Mouse (Mus musculus) midbrain, embryonic 11.5 days (tissue): ENCODE data around the gene Zfp652. TPM values are rescaled to one million over a fixed set of nuclear protein-coding genes. Genes with fewer than 3 reads are reported as not detected.

Experiments
- ATAC-seq: fragments of 200-750 bp; cut with Nextera tagmentation; 2 replicates; pipeline ENCODE4 v1.8.0; 2017; ENCODE audit warnings: moderate TSS enrichment, moderate library complexity; ENCODE audit not compliant: low FRiP score
- DNase-seq: peaks from one replicate; pipeline ENCODE4 v3.0.0; 2015; ENCODE audit warnings: low spot score; ENCODE audit errors: missing footprints
- H3K27ac ChIP-seq: fragments of 300-500 bp; sonication (generic); 2 replicates; pipeline ENCODE4 v1.5.1; 2014; ENCODE audit warnings: low read depth, low read length
- H3K27me3 ChIP-seq: fragments of 300-500 bp; sonication (generic); 2 replicates; pipeline ENCODE4 v1.6.1; 2014; ENCODE audit warnings: mild to moderate bottlenecking, low read length, moderate library complexity, mixed read lengths; ENCODE audit not compliant: control insufficient read depth, insufficient read depth
- H3K36me3 ChIP-seq: fragments of 300-500 bp; sonication (generic); 2 replicates; pipeline ENCODE4 v1.6.1; 2014; ENCODE audit warnings: mild to moderate bottlenecking, low read length, moderate library complexity, mixed read lengths; ENCODE audit not compliant: control insufficient read depth, insufficient read depth
- H3K4me1 ChIP-seq: fragments of 300-500 bp; sonication (generic); 2 replicates; pipeline ENCODE4 v1.6.1; 2014; ENCODE audit warnings: low read length; ENCODE audit not compliant: control insufficient read depth, insufficient read depth
- H3K4me2 ChIP-seq: fragments of 300-500 bp; sonication (generic); 2 replicates; pipeline ENCODE4 v1.6.1; 2014; ENCODE audit warnings: mild to moderate bottlenecking, moderate library complexity
- H3K4me3 ChIP-seq: fragments of 300-500 bp; sonication (generic); 2 replicates; pipeline ENCODE4 v1.5.1; 2014; ENCODE audit warnings: low read depth, low read length
- H3K9ac ChIP-seq: fragments of 300-500 bp; sonication (generic); 2 replicates; pipeline ENCODE4 v1.6.1; 2014; ENCODE audit warnings: low read length
- H3K9me3 ChIP-seq: fragments of 300-500 bp; sonication (generic); 2 replicates; pipeline ENCODE4 v1.6.1; 2016; ENCODE audit warnings: low read length; ENCODE audit not compliant: control insufficient read depth
- WGBS: fragments of 180-500 bp; shearing (Covaris S2); extraction: QIAGEN DNeasy Blood & Tissue Kit; methylation state at CpG from one replicate; pipeline ENCODE4 v1.1.7; 2014; 5-methylcytosine and 5-hydroxymethylcytosine counted together
- polyA plus RNA-seq: library from polyadenylated mRNA; unstranded; fragments of >200 nt; fragmentation: Nextera tagmentation; extraction: Ambion mirVana; gene quantifications from 2 replicates; pipeline ENCODE4 v1.2.1, GENCODE M21; 2014

Gene Zfp652
- polyA plus RNA-seq, 1 experiment from 2014 or later = 10.4 TPM

DNA sequence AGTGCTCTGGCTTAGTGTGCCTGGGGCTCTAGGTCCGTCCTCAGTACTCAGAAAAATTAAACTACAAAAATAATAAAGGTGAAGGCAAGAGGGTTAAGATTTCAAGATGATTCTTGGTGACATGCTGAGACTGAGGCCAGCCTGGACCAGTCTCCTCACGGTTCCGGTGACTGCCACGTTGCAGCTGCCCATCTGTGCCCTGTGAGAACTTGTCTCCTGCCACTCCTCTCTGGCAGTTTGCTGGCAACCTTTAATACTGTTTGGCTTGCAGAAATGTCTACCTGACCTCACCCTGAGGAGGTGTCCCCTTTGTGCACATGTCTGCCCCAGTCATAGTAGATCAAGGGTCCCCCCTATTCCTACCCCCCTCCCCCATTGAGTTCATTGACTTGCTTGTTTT lies 71.0 kb downstream of the Zfp652 start:
- H3K36me3 ChIP-seq = no peaks in the 10 kb centered on the region
- H3K27me3 ChIP-seq = no peaks in the 10 kb centered on the region
- no peak for ATAC-seq
- 87% methylated on average over 4 of the region's 4 CpGs for WGBS
- no peak overlapping the region for H3K4me3 ChIP-seq
- H3K9me3 ChIP-seq = peaks cover 5% of the 10 kb centered on the region; the same call in 1 of the 2 replicates
- no peak overlapping the region for H3K9ac ChIP-seq
- no peaks in the 10 kb centered on the region for H3K4me1 ChIP-seq
- no peak overlapping the region for H3K4me2 ChIP-seq
- DNase-seq = peak; percentile 53
- no peak overlapping the region for H3K27ac ChIP-seq

DNA sequence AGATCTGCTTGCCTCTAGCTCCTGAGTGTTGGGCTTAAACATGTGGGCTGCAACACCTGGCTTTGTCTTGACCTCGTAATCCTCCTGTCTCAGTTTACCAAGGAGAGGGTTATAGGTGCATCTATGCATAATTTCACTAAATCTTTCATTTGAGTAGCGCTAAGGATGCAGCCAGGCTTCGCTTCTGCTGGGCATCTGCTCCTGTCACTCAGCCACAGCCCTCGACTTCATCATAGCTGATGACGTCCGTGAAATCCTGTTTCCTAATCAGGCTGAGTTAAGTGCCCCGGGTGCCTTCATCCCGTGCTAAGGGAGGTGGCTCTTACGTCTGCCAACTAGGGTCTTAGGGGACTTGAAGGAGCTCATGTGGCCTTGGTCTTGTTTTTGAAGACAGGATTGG lies 71.5 kb downstream of the Zfp652 start:
- Histone ChIP-seq H3K4me3 (no peak overlapping the region), H3K27ac (no peak overlapping the region), H3K36me3 (no peaks in the 10 kb centered on the region), H3K9me3 (peaks cover 5% of the 10 kb centered on the region; the same call in 1 of the 2 replicates), H3K4me1 (no peaks in the 10 kb centered on the region), H3K4me2 (no peak overlapping the region), H3K27me3 (no peaks in the 10 kb centered on the region), H3K9ac (no peak overlapping the region)
- DNase-seq = no peak
- ATAC-seq = no peak
- WGBS = 79% methylated on average over 9 of the region's 9 CpGs

DNA sequence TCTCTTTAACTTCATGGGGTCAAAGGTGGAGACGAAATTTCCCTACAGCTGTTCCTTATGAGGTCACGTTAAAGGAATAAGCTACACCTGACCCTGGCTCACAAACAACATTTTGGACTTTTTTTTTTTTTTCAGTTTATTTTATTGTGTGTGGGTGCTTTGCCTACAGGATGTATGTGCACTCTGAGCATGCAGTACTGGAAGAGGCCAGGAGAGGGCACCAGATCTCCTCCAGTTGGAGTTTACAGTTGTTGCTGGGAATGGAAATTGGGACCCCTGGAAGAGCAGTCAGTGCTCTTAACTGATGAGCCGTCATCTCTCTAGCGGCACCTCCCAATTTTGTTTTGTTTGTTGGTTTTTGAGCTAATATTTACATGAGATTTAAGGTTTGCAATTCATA lies 73.2 kb downstream of the Zfp652 start:
- Histone ChIP-seq H3K36me3 (no peaks in the 10 kb centered on the region), H3K9me3 (peaks cover 5% of the 10 kb centered on the region; the same call in 1 of the 2 replicates), H3K4me3 (no peak overlapping the region), H3K27ac (no peak overlapping the region), H3K9ac (no peak overlapping the region), H3K4me1 (no peaks in the 10 kb centered on the region), H3K27me3 (no peaks in the 10 kb centered on the region), H3K4me2 (no peak overlapping the region)
- DNase-seq (peak; percentile 81), ATAC-seq (no peak)
- WGBS = 92% methylated on average over 4 of the region's 4 CpGs

DNA sequence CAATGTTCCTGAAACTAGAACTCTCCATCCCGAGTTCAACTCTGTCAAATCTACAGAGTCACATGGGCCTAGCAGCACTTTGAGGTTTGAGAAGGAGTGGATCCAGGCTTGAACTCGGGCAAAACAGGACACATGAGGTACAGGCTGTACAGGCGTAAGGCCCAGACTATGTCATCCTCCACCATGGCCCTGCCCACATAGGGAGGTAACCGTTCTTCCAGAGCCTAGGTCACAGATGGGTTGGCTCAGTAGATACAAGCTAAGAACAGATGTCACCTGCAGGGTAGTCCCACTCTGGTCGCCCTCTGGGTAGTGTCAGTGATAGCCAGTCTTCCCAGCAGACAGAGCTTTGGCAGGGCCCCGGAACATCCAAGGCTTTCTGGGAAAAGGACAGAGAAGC lies 74.0 kb downstream of the Zfp652 start:
- no peak overlapping the region for H3K4me3 ChIP-seq
- DNase-seq = peak; percentile 51
- H3K4me2 ChIP-seq = no peak overlapping the region
- ATAC-seq = no peak
- H3K36me3 ChIP-seq = no peaks in the 10 kb centered on the region
- H3K9me3 ChIP-seq = peaks cover 5% of the 10 kb centered on the region; the same call in 1 of the 2 replicates
- 91% methylated on average over 6 of the region's 6 CpGs for WGBS
- H3K4me1 ChIP-seq = no peaks in the 10 kb centered on the region
- no peaks in the 10 kb centered on the region for H3K27me3 ChIP-seq
- H3K27ac ChIP-seq = no peak overlapping the region
- no peak overlapping the region for H3K9ac ChIP-seq

DNA sequence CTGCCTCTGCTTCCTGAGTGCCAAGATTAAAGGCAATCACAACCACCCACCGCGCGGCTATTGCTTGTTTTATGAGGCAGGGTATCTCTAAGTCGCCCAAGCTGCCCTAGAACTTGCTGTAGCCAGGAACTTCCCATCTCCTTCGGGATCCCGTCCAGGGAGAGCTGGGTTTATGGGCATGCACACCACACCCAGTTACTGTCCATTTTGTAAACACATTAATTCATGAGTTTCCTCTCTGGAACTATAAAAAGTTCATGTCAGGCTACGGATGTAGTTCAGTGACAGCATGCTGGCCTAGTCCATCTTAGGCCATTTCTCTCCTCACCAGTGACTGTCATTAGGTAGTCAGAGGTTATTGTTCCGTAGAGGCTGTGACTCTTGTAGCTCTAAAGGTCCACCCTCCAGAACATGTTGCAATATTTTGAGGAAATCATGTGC lies 77.0 kb downstream of the Zfp652 start:
- H3K9me3 ChIP-seq = peaks cover 5% of the 10 kb centered on the region; the same call in 1 of the 2 replicates
- no peaks in the 10 kb centered on the region for H3K4me1 ChIP-seq
- no peak for DNase-seq
- no peak overlapping the region for H3K4me3 ChIP-seq
- no peak overlapping the region for H3K4me2 ChIP-seq
- 87% methylated on average over 8 of the region's 8 CpGs for WGBS
- no peaks in the 10 kb centered on the region for H3K36me3 ChIP-seq
- no peaks in the 10 kb centered on the region for H3K27me3 ChIP-seq
- no peak overlapping the region for H3K27ac ChIP-seq
- no peak for ATAC-seq
- no peak overlapping the region for H3K9ac ChIP-seq

DNA sequence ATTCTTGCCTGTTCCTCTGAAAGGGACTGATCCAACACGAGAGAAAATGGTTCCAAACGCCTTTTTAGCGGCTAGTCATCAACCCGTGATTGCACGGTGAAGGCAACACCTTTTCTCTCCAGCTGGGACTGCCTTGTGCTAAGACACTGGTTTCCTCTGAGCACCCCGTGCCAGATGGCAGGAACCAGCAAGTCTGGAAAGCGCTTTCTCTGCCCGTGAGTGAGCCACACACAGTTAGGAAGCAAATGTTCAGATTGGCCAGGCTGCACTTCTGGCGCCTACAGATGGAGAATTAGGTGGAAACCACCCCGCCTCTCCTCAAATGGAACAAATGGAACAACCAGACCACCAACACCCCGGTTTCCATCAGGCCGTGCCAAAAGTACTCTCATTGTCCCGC lies 79.3 kb downstream of the Zfp652 start:
- 83% methylated on average over 13 of the region's 13 CpGs for WGBS
- no peak for ATAC-seq

DNA sequence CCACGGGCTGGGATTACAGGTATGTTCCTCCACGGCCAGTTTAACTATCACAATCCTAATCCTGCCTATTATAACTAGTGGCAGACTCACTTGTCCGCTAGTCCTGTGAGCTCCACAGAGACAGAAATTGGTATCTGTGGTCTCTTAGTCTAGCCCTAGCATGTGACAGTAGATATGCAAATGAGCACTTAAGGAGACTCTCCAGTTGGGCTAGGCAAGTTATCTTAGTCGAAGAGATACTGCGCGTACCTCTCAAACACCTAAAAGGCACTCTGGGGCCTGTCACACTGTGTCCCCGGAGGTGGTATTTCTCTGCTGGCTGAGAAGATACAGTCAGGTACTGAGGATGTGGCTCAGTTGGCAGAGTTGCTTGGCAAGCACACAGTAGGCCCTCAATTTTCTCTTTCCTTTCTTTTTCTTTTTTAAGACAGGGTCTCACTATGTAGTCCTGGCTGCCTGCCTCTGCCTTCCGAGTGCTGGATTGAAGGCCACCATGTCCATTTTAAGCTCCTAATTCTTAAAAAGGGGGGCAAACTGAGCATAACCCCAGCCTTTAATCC lies 80.6 kb downstream of the Zfp652 start:
- Histone ChIP-seq H3K9ac (no peak overlapping the region), H3K4me1 (peaks cover 7% of the 10 kb centered on the region), H3K27ac (no peak overlapping the region), H3K36me3 (no peaks in the 10 kb centered on the region), H3K4me3 (no peak overlapping the region), H3K4me2 (no peak overlapping the region), H3K9me3 (no peaks in the 10 kb centered on the region), H3K27me3 (peaks cover 14% of the 10 kb centered on the region)
- ATAC-seq (no peak), DNase-seq (peak; percentile 44)
- 90% methylated on average over 8 of the region's 8 CpGs for WGBS

More for the DNA sequence above, 79.3 kb downstream of the Zfp652 start:
- H3K27ac ChIP-seq = no peak overlapping the region
- H3K4me3 ChIP-seq = no peak overlapping the region
- peaks cover 8% of the 10 kb centered on the region for H3K27me3 ChIP-seq
- no peak overlapping the region for H3K9ac ChIP-seq
- peak; percentile 47 for DNase-seq
- no peaks in the 10 kb centered on the region for H3K9me3 ChIP-seq
- H3K4me2 ChIP-seq = no peak overlapping the region
- H3K4me1 ChIP-seq = peaks cover 6% of the 10 kb centered on the region
- H3K36me3 ChIP-seq = no peaks in the 10 kb centered on the region

DNA sequence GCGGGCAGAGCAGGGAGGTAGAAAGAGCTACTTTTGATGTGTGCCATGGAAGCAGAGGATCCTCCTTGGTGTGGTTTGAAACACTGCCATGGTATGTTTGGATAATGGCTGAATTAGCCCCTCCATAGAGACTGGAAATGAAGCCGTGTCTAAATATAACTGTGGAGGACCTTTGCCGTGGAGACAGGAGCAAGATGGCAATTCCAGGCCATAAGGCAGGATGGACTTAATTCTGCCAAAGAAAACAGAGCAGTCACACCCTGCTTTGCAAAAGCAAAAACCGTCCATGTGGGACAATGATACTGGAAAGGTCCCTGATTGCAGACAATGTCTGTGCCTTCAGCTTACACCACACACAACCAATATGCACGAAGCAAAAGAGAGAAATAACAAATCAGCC lies 81.7 kb downstream of the Zfp652 start:
- H3K9ac ChIP-seq = no peak overlapping the region
- H3K4me3 ChIP-seq = no peak overlapping the region
- H3K36me3 ChIP-seq = no peaks in the 10 kb centered on the region
- DNase-seq = peak; percentile 61
- no peak overlapping the region for H3K27ac ChIP-seq
- no peak for ATAC-seq
- no peaks in the 10 kb centered on the region for H3K9me3 ChIP-seq
- peaks cover 7% of the 10 kb centered on the region for H3K4me1 ChIP-seq
- 74% methylated on average over 5 of the region's 5 CpGs for WGBS
- no peak overlapping the region for H3K4me2 ChIP-seq
- peaks cover 14% of the 10 kb centered on the region for H3K27me3 ChIP-seq

DNA sequence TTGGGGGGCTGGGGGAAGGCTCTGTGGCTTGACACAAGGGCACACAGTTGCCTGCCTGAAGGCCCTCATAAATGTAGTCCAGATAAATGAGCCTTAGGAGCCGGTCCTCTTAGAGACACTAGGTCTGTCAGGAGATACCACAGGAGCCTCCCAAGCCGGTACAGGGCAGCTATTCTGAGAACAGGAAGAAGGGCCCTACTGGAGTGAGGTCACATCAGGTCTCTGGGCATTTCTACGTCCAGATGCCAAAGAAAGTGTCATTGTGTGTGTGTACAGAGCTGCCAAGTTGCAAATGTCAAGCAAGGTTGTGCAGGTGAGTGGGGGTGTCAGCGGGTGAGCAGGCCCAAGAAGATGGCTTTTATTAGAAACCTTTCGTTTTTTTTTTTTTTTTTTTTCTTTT lies 83.1 kb downstream of the Zfp652 start:
- H3K27ac ChIP-seq = no peak overlapping the region
- WGBS = 63% methylated on average over 5 of the region's 5 CpGs

More for the DNA sequence above, 83.1 kb downstream of the Zfp652 start:
- Histone ChIP-seq H3K4me2 (no peak overlapping the region), H3K9me3 (no peaks in the 10 kb centered on the region), H3K9ac (no peak overlapping the region), H3K4me3 (no peak overlapping the region), H3K27me3 (peaks cover 14% of the 10 kb centered on the region), H3K4me1 (peaks cover 7% of the 10 kb centered on the region), H3K36me3 (no peaks in the 10 kb centered on the region)
- ATAC-seq (no peak), DNase-seq (peak; percentile 73)
